Mouse (Mus musculus) MEL (cell line): ENCODE results near the gene Naa38. TPM values are rescaled to one million over a fixed set of nuclear protein-coding genes. Genes with fewer than 3 reads are reported as not detected.

Experiments
- DNase-seq: peaks from one replicate; pipeline ENCODE4 v3.0.0; 2011; ENCODE audit warnings: low read depth, low spot score
- H3K27ac ChIP-seq: 2 replicates; pipeline ENCODE4 v1.5.1; 2012; ENCODE audit warnings: low read depth, mild to moderate bottlenecking, control low read depth, low read length, moderate library complexity; ENCODE audit not compliant: control insufficient read depth
- H3K27me3 ChIP-seq, 2 experiments: fragments of 150-350 bp in 1 of 2; sonication (generic) in 1 of 2; 2 replicates each; pipeline ENCODE4 v1.6.1; 2012; ENCODE audit warnings: low read length in 2 of 2, mild to moderate bottlenecking in 2 of 2, improper control_type of control experiment in 1 of 2, moderate library complexity in 1 of 2; ENCODE audit not compliant: insufficient read depth in 2 of 2, control insufficient read depth in 1 of 2
- H3K36me3 ChIP-seq, 2 experiments: 2 replicates each; pipeline ENCODE4 v1.6.1; 2012 to 2014; ENCODE audit warnings: low read length in 2 of 2, improper control_type of control experiment in 1 of 2, inconsistent platforms in 1 of 2, mild to moderate bottlenecking in 1 of 2; ENCODE audit not compliant: insufficient read depth in 2 of 2, control insufficient read depth in 1 of 2
- H3K4me1 ChIP-seq, 2 experiments: fragments of 150-350 bp in 1 of 2; sonication (generic) in 1 of 2; 2 replicates each; pipeline ENCODE4 v1.6.1; 2012; ENCODE audit warnings: low read length in 2 of 2, improper control_type of control experiment in 1 of 2, mild to moderate bottlenecking in 1 of 2; ENCODE audit not compliant: insufficient read depth in 2 of 2, control insufficient read depth in 1 of 2
- H3K4me3 ChIP-seq, 2 experiments: fragments of 150-350 bp in 1 of 2; sonication (generic) in 1 of 2; 2 replicates each; pipeline ENCODE4 v1.5.1; 2012; ENCODE audit warnings: low read depth in 2 of 2, low read length in 2 of 2, mild to moderate bottlenecking in 2 of 2, moderate library complexity in 2 of 2, control low read depth in 1 of 2, improper control_type of control experiment in 1 of 2; ENCODE audit not compliant: control insufficient read depth in 1 of 2, insufficient read depth in 1 of 2
- H3K79me2 ChIP-seq: 2 replicates; pipeline ENCODE4 v1.6.1; 2012; ENCODE audit warnings: mild to moderate bottlenecking, low read length, moderate library complexity; ENCODE audit not compliant: control insufficient read depth, poor library complexity, insufficient read depth
- H3K9ac ChIP-seq: 2 replicates; pipeline ENCODE4 v1.6.1; 2012; ENCODE audit warnings: low read depth, mild to moderate bottlenecking, control low read depth, low read length, moderate library complexity; ENCODE audit not compliant: control insufficient read depth, poor library complexity, severe bottlenecking
- H3K9me3 ChIP-seq: fragments of 150-350 bp; sonication (generic); replicated peaks from 2 replicates; pipeline ENCODE4 v1.6.1; 2012; ENCODE audit warnings: mild to moderate bottlenecking, low read length, improper control_type of control experiment, moderate library complexity; ENCODE audit not compliant: insufficient read depth
- BHLHE40 ChIP-seq: IDR thresholded peaks from 2 replicates; pipeline ENCODE4 v1.6.1; 2012; ENCODE audit warnings: low read depth, mild to moderate bottlenecking, inconsistent platforms, low read length, improper control_type of control experiment, borderline replicate concordance
- CHD1 ChIP-seq: IDR thresholded peaks from 2 replicates; pipeline ENCODE4 v1.6.1; 2012; ENCODE audit warnings: low read depth, mild to moderate bottlenecking, inconsistent platforms, low read length, improper control_type of control experiment
- CHD2 ChIP-seq: IDR thresholded peaks from 2 replicates; pipeline ENCODE4 v1.6.1; 2011; ENCODE audit warnings: low read length, improper control_type of control experiment
- CTCF ChIP-seq, 3 experiments: IDR thresholded peaks in 2 of 3; conservative IDR thresholded peaks in 1 of 3; 2 replicates each; pipeline ENCODE4 v1.5.1; 2011 to 2012; ENCODE audit warnings: low read length in 3 of 3, low read depth in 2 of 3, mild to moderate bottlenecking in 2 of 3, improper control_type of control experiment in 1 of 3, inconsistent platforms in 1 of 3, mixed read lengths in 1 of 3, moderate library complexity in 1 of 3; ENCODE audit not compliant: control insufficient read depth in 1 of 3, insufficient read depth in 1 of 3, poor library complexity in 1 of 3, severe bottlenecking in 1 of 3
- E2F4 ChIP-seq: IDR thresholded peaks from 2 replicates; pipeline ENCODE4 v1.6.1; 2011; ENCODE audit warnings: low read depth, low read length, improper control_type of control experiment, borderline replicate concordance
- ELF1 ChIP-seq: IDR thresholded peaks from 2 replicates; pipeline ENCODE4 v1.6.1; 2014; ENCODE audit warnings: low read depth, mild to moderate bottlenecking, inconsistent platforms, low read length, improper control_type of control experiment, moderate library complexity
- EP300 ChIP-seq, 2 experiments: IDR thresholded peaks; 2 replicates each; pipeline ENCODE4 v1.6.1; 2011; ENCODE audit warnings: improper control_type of control experiment in 2 of 2, low read length in 2 of 2, low read depth in 1 of 2, mild to moderate bottlenecking in 1 of 2
- ETS1 ChIP-seq: IDR thresholded peaks from 2 replicates; pipeline ENCODE4 v1.6.1; 2012; ENCODE audit warnings: low read depth, mild to moderate bottlenecking, inconsistent platforms, low read length, improper control_type of control experiment, moderate library complexity
- GABPA ChIP-seq: IDR thresholded peaks from 2 replicates; pipeline ENCODE4 v1.6.1; 2012; ENCODE audit warnings: low read depth, mild to moderate bottlenecking, inconsistent platforms, low read length, improper control_type of control experiment, moderate library complexity
- GATA1 ChIP-seq: IDR thresholded peaks from 2 replicates; pipeline ENCODE4 v1.6.1; 2011; ENCODE audit warnings: low read depth, low read length, improper control_type of control experiment
- JUND ChIP-seq: IDR thresholded peaks from 2 replicates; pipeline ENCODE4 v1.6.1; 2011; ENCODE audit warnings: low read depth, mild to moderate bottlenecking, improper control_type of control experiment, low read length
- KAT2A ChIP-seq: conservative IDR thresholded peaks from 2 replicates; pipeline ENCODE4 v1.6.1; 2012; ENCODE audit warnings: low read depth, low read length, improper control_type of control experiment, inconsistent platforms
- MAFK ChIP-seq: IDR thresholded peaks from 2 replicates; pipeline ENCODE4 v1.6.1; 2011; ENCODE audit warnings: low read depth, mild to moderate bottlenecking, low read length, improper control_type of control experiment, borderline replicate concordance
- MAX ChIP-seq: IDR thresholded peaks from 2 replicates; pipeline ENCODE4 v1.6.1; 2011; ENCODE audit warnings: low read length, improper control_type of control experiment
- MAZ ChIP-seq: IDR thresholded peaks from 2 replicates; pipeline ENCODE4 v1.6.1; 2012; ENCODE audit warnings: low read depth, mild to moderate bottlenecking, inconsistent platforms, low read length, improper control_type of control experiment
- MEF2A ChIP-seq: IDR thresholded peaks from 2 replicates; pipeline ENCODE4 v1.6.1; 2014; ENCODE audit warnings: low read depth, mild to moderate bottlenecking, inconsistent platforms, low read length, improper control_type of control experiment; ENCODE audit not compliant: poor library complexity, insufficient replicate concordance, severe bottlenecking; ENCODE audit errors: extremely low read depth
- MXI1 ChIP-seq: IDR thresholded peaks from 2 replicates; pipeline ENCODE4 v1.6.1; 2011; ENCODE audit warnings: mild to moderate bottlenecking, low read depth, low read length, improper control_type of control experiment
- NELFE ChIP-seq: IDR thresholded peaks from 2 replicates; pipeline ENCODE4 v1.6.1; 2011; ENCODE audit warnings: low read depth, low read length, improper control_type of control experiment
- POLR2A ChIP-seq, 2 experiments: IDR thresholded peaks; 2 replicates each; pipeline ENCODE4 v1.6.1; 2011 to 2012; ENCODE audit warnings: low read length in 2 of 2, mild to moderate bottlenecking in 2 of 2, control low read depth in 1 of 2, improper control_type of control experiment in 1 of 2, low read depth in 1 of 2, moderate library complexity in 1 of 2; ENCODE audit not compliant: control insufficient read depth in 1 of 2, insufficient read depth in 1 of 2, poor library complexity in 1 of 2
- POLR2AphosphoS2 ChIP-seq: IDR thresholded peaks from 2 replicates; pipeline ENCODE4 v1.6.1; 2011; ENCODE audit warnings: low read length, improper control_type of control experiment
- POLR2AphosphoS5 ChIP-seq: IDR thresholded peaks from 2 replicates; pipeline ENCODE4 v1.6.1; 2012; ENCODE audit warnings: low read depth, borderline replicate concordance, mild to moderate bottlenecking, inconsistent platforms, low read length, moderate library complexity, mixed read lengths
- RAD21 ChIP-seq: IDR thresholded peaks from 2 replicates; pipeline ENCODE4 v1.6.1; 2011; ENCODE audit warnings: mild to moderate bottlenecking, low read depth, low read length, improper control_type of control experiment
- RCOR1 ChIP-seq: IDR thresholded peaks from 2 replicates; pipeline ENCODE4 v1.6.1; 2012; ENCODE audit warnings: low read depth, mild to moderate bottlenecking, inconsistent platforms, low read length, improper control_type of control experiment
- SIN3A ChIP-seq: IDR thresholded peaks from 2 replicates; pipeline ENCODE4 v1.6.1; 2012; ENCODE audit warnings: low read length, improper control_type of control experiment, inconsistent platforms
- TBP ChIP-seq: IDR thresholded peaks from 2 replicates; pipeline ENCODE4 v1.8.0; 2011; ENCODE audit warnings: low read depth, low read length, improper control_type of control experiment
- UBTF ChIP-seq: IDR thresholded peaks from 2 replicates; pipeline ENCODE4 v1.6.1; 2012; ENCODE audit warnings: low read depth, mild to moderate bottlenecking, inconsistent platforms, low read length, improper control_type of control experiment, moderate library complexity, borderline replicate concordance; ENCODE audit not compliant: insufficient read depth
- USF1 ChIP-seq: IDR thresholded peaks from 2 replicates; pipeline ENCODE4 v1.6.1; 2014; ENCODE audit warnings: low read depth, mild to moderate bottlenecking, inconsistent platforms, low read length, improper control_type of control experiment, moderate library complexity
- USF2 ChIP-seq, 2 experiments: IDR thresholded peaks; 2 replicates each; pipeline ENCODE4 v1.6.1; 2011 to 2012; ENCODE audit warnings: improper control_type of control experiment in 2 of 2, low read length in 2 of 2, borderline replicate concordance in 1 of 2, inconsistent platforms in 1 of 2, low read depth in 1 of 2, mild to moderate bottlenecking in 1 of 2; ENCODE audit not compliant: insufficient read depth in 1 of 2
- ZKSCAN1 ChIP-seq: IDR thresholded peaks from 2 replicates; pipeline ENCODE4 v1.6.1; 2012; ENCODE audit warnings: low read depth, mild to moderate bottlenecking, inconsistent platforms, low read length, improper control_type of control experiment, moderate library complexity
- ZMIZ1 ChIP-seq: IDR thresholded peaks from 2 replicates; pipeline ENCODE4 v1.6.1; 2012; ENCODE audit warnings: low read depth, mild to moderate bottlenecking, inconsistent platforms, low read length, improper control_type of control experiment, moderate library complexity
- ZNF384 ChIP-seq: IDR thresholded peaks from 2 replicates; pipeline ENCODE4 v1.6.1; 2012; ENCODE audit warnings: low read depth, mild to moderate bottlenecking, inconsistent platforms, low read length, improper control_type of control experiment
- polyA plus RNA-seq, 2 experiments: library from polyadenylated mRNA; stranded (reverse) in 1 of 2; unstranded in 1 of 2; fragments of >175 nt in 1 of 2; fragments of >200 nt in 1 of 2; gene quantifications; 2 replicates each; pipeline versions ENCODE4 v1.2.1 to v1.2.4; 2012; ENCODE audit warnings: low replicate concordance in 2 of 2, low read depth in 1 of 2; ENCODE audit not compliant: insufficient read length in 2 of 2, insufficient read depth in 1 of 2, missing spikeins in 1 of 2
- total RNA-seq: library from RNA; depleted of rRNA; stranded (reverse); fragments of 300-350 nt; gene quantifications from 2 replicates; pipeline ENCODE4 v1.2.3, GENCODE M21; 2012

The Naa38 gene
- total and polyA plus RNA-seq, 3 experiments, result 173 to 190 TPM; not detected in 1

GRCm38 (mm10) chr11:69366157-69366854 lies 29.0 kb upstream of the Naa38 start (continued):
- no peak for TF ChIP-seq MAFK
- no peak for TF ChIP-seq POLR2AphosphoS2
- no peak for TF ChIP-seq USF2 (IDR thresholded peaks at IDR 0.05; ENCODE audit: borderline replicate concordance in 1 of 2, insufficient read depth in 1 of 2, low read depth in 1 of 2, low read length in 2 of 2)

GRCm38 (mm10) chr11:69366855-69367615 lies 28.3 kb upstream of the Naa38 start:
- H3K4me3 ChIP-seq, result peak overlapping the region; percentile 50 to 76
- no peak for DNase-seq
- H3K79me2 ChIP-seq, result peaks cover 15% of the 10 kb centered on the region
- no peaks in the 10 kb centered on the region for H3K27me3 ChIP-seq
- peak overlapping the region; percentile 88 for H3K9ac ChIP-seq
- H3K9me3 ChIP-seq, result no peaks in the 10 kb centered on the region
- peaks cover 0 to 15% of the 10 kb centered on the region in 2 experiments; a peak in 2 of 4 replicates for H3K36me3 ChIP-seq
- H3K27ac ChIP-seq, result peak overlapping the region; percentile 83
- peaks cover 13 to 30% of the 10 kb centered on the region in 2 experiments for H3K4me1 ChIP-seq
- TF ChIP-seq POLR2AphosphoS5 (no peak), POLR2A (IDR thresholded peaks at IDR 0.05; ENCODE audit: control insufficient read depth in 1 of 2, insufficient read depth in 1 of 2, low read depth in 1 of 2, low read length in 2 of 2, poor library complexity in 1 of 2) (peak in 1 of 2 experiments; percentile 37; a peak in 1 of 4 replicates), ETS1 (peak; percentile 60; the same call in 1 of the 2 replicates), CHD2 (peak; percentile 83), KAT2A (no peak), SIN3A (peak; percentile 76), RCOR1 (no peak), ZNF384 (peak; percentile 91), TBP (no peak; the same call in 1 of the 2 replicates), MAZ (no peak; the same call in 1 of the 2 replicates), JUND (no peak), MAX (peak; percentile 41; the same call in 1 of the 2 replicates), ZKSCAN1 (no peak), RAD21 (no peak), EP300 (IDR thresholded peaks at IDR 0.05; ENCODE audit: low read depth in 1 of 2, low read length in 2 of 2) (peak in 1 of 2 experiments; percentile 28; a peak in 3 of 4 replicates), E2F4 (no peak), MXI1 (peak; percentile 43; the same call in 1 of the 2 replicates), GATA1 (no peak; the same call in 1 of the 2 replicates), NELFE (peak; percentile 5; the same call in 1 of the 2 replicates), CTCF (IDR thresholded peaks at IDR 0.05 in 2 of 3, conservative IDR thresholded peaks at IDR 0.05 in 1 of 3; ENCODE audit: control insufficient read depth in 1 of 3, insufficient read depth in 1 of 3, low read depth in 2 of 3, low read length in 3 of 3, poor library complexity in 1 of 3, severe bottlenecking in 1 of 3) (no peak), BHLHE40 (peak; percentile 3; the same call in 1 of the 2 replicates), ZMIZ1 (no peak), POLR2AphosphoS2 (no peak), CHD1 (0 out of 2 replicates have a peak, but pooled peaks have one; percentile 86), GABPA (no peak), USF1 (no peak), USF2 (IDR thresholded peaks at IDR 0.05; ENCODE audit: borderline replicate concordance in 1 of 2, insufficient read depth in 1 of 2, low read depth in 1 of 2, low read length in 2 of 2) (no peak), UBTF (no peak), MEF2A (no peak), ELF1 (0 out of 2 replicates have a peak, but pooled peaks have one; percentile 4), MAFK (no peak)
